Mouse (Mus musculus) spleen, adult 2 months (tissue): ENCODE measurements at regions not wholly inside any gene's neighbourhood (a gene's known extent, or its start where the extent isn't known, plus 50 kb on each side); places are given as distances from the start of the nearest gene placed in this dataset.

ENCODE experiments used
- CTCF ChIP-seq: fragments of 200-500 bp; IDR thresholded peaks from 2 replicates; pipeline ENCODE4 v1.5.1; 2011; ENCODE audit warnings: mild to moderate bottlenecking, inconsistent platforms; ENCODE audit not compliant: insufficient read depth, insufficient read length, insufficient replicate concordance; ENCODE audit errors: extremely low read depth
- POLR2A ChIP-seq: fragments of 200-500 bp; IDR thresholded peaks from 2 replicates; pipeline ENCODE4 v1.6.1; 2011; ENCODE audit warnings: low read depth, low read length, inconsistent platforms

- TF ChIP-seq CTCF (no peak), POLR2A (no peak)
Measured at GRCm38 (mm10) chr12:16098840-16099239, 282.1 kb upstream of the Trib2 start.
